Mouse (Mus musculus): Measurements from ENCODE around the gene Pakap. TPM values are rescaled to one million over a fixed set of nuclear protein-coding genes. Genes with fewer than 3 reads are reported as not detected.

Pakap gene
- total RNA-seq, 2 experiments from 2014 or later = 20.8 to 26.0 TPM

- DNase-seq (ENCODE audit: low spot score in 2 of 2) = no peak
These were observed 334.6 kb downstream of the Pakap start for GRCm38 (mm10) chr4:57902619-57903018.

GRCm38 (mm10) chr4:57904211-57904610 is 336.2 kb downstream of the Pakap start:
- DNase-seq (ENCODE audit: low spot score in 2 of 2) = peak; percentile 46 to 55

- DNase-seq (ENCODE audit: low spot score in 2 of 2) = no peak
These were observed 336.7 kb downstream of the Pakap start for GRCm38 (mm10) chr4:57904638-57905037.

- DNase-seq (ENCODE audit: low spot score in 2 of 2) = no peak
These were observed 338.7 kb downstream of the Pakap start for GRCm38 (mm10) chr4:57906708-57907107.

GRCm38 (mm10) chr4:57908860-57909259 is 340.9 kb downstream of the Pakap start:
- no peak for DNase-seq (ENCODE audit: low spot score in 2 of 2)

GRCm38 (mm10) chr4:57913021-57913420 is 345.0 kb downstream of the Pakap start:
- no peak for DNase-seq (ENCODE audit: low spot score in 2 of 2)

- DNase-seq (ENCODE audit: low spot score in 2 of 2) = no peak
These were observed 346.5 kb downstream of the Pakap start for GRCm38 (mm10) chr4:57914193-57915190.

GRCm38 (mm10) chr4:57915216-57915965 is 347.4 kb downstream of the Pakap start:
- DNase-seq (ENCODE audit: low spot score in 2 of 2) = peak; percentile 27 to 50

- DNase-seq (ENCODE audit: low spot score in 2 of 2) = no peak
These were observed 348.3 kb downstream of the Pakap start, which contains the start of gene D630039A03Rik for GRCm38 (mm10) chr4:57916201-57916661. Gene D630039A03Rik (minus strand): TSS chr4:57916297.

GRCm38 (mm10) chr4:57916711-57917110 is 348.7 kb downstream of the Pakap start:
- DNase-seq (ENCODE audit: low spot score in 2 of 2) = no peak

GRCm38 (mm10) chr4:57919494-57920423 is 351.8 kb downstream of the Pakap start:
- no peak for DNase-seq (ENCODE audit: low spot score in 2 of 2)

GRCm38 (mm10) chr4:57920522-57920921 is 352.5 kb downstream of the Pakap start:
- DNase-seq (ENCODE audit: low spot score in 2 of 2) = no peak

GRCm38 (mm10) chr4:57922171-57922570 is 354.2 kb downstream of the Pakap start:
- DNase-seq (ENCODE audit: low spot score in 2 of 2) = no peak

GRCm38 (mm10) chr4:57924556-57925071 is 356.6 kb downstream of the Pakap start:
- DNase-seq (ENCODE audit: low spot score in 2 of 2) = no peak

GRCm38 (mm10) chr4:57927464-57928205 is 359.7 kb downstream of the Pakap start:
- peak in 1 of 2 experiments; percentile 32 for DNase-seq (ENCODE audit: low spot score in 2 of 2)

- no peak for DNase-seq (ENCODE audit: low spot score in 2 of 2)
These were observed 362.7 kb downstream of the Pakap start for GRCm38 (mm10) chr4:57930559-57931170.

- DNase-seq (ENCODE audit: low spot score in 2 of 2) = no peak
These were observed 366.2 kb downstream of the Pakap start for GRCm38 (mm10) chr4:57934181-57934580.

GRCm38 (mm10) chr4:57937292-57937691 is 369.3 kb downstream of the Pakap start:
- DNase-seq (ENCODE audit: low spot score in 2 of 2) = no peak

- DNase-seq (ENCODE audit: low spot score in 2 of 2) = no peak
These were observed 372.7 kb downstream of the Pakap start for GRCm38 (mm10) chr4:57940631-57941030.
